Mouse (Mus musculus): ENCODE results near the gene A930002H24Rik.

Gene A930002H24Rik

GRCm38 (mm10) chr17:63831550-63831949 is 32.0 kb downstream of the A930002H24Rik start:
- DNase-seq = no peak

- DNase-seq = no peak
These were observed 34.8 kb downstream of the A930002H24Rik start for GRCm38 (mm10) chr17:63828561-63829332.

GRCm38 (mm10) chr17:63826767-63827166 is 36.8 kb downstream of the A930002H24Rik start:
- DNase-seq = no peak

- DNase-seq = no peak
These were observed 37.4 kb downstream of the A930002H24Rik start for GRCm38 (mm10) chr17:63826196-63826595.

GRCm38 (mm10) chr17:63824141-63824540 is 39.5 kb downstream of the A930002H24Rik start:
- no peak for DNase-seq

- DNase-seq = no peak
These were observed 45.1 kb downstream of the A930002H24Rik start for GRCm38 (mm10) chr17:63818444-63819027.

GRCm38 (mm10) chr17:63813552-63813951 is 50.0 kb downstream of the A930002H24Rik start:
- DNase-seq = no peak
